Mouse (Mus musculus): ENCODE results near the gene Fmnl2.

GRCm38 (mm10) chr2:52997955-52998750 is 140.5 kb downstream of the Fmnl2 start:
- TF ChIP-seq CTCF (IDR thresholded peaks at IDR 0.05; ENCODE audit: control insufficient read depth, insufficient read depth, insufficient replicate concordance, low read depth, low read length) (no peak), POLR2A (IDR thresholded peaks at IDR 0.05; ENCODE audit: control insufficient read depth, low read depth, low read length) (no peak)

Measured in testis, adult 2 months (tissue).